Mouse (Mus musculus) neural tube, embryonic 15.5 days (tissue): ENCODE measurements around the gene Aarsd1. TPM values are rescaled to one million over a fixed set of nuclear protein-coding genes. Genes with fewer than 3 reads are reported as not detected.
"Not testable (repeated sequence)": the region's sequence is repeated elsewhere in the genome, so short reads cannot be mapped to it uniquely, and the experiment has no call there.

Experiments used
- ATAC-seq: fragments of 200-750 bp; cut with Nextera tagmentation; 2 replicates; pipeline ENCODE4 v1.8.0; 2017; ENCODE audit warnings: mild to moderate bottlenecking, moderate TSS enrichment, moderate library complexity; ENCODE audit not compliant: low FRiP score
- H3K27ac ChIP-seq: fragments of 300-500 bp; sonication (generic); replicated peaks from 2 replicates; pipeline ENCODE4 v1.5.1; 2015; ENCODE audit warnings: mild to moderate bottlenecking, inconsistent platforms
- H3K27me3 ChIP-seq: fragments of 300-500 bp; sonication (generic); replicated peaks from 2 replicates; pipeline ENCODE4 v1.6.1; 2015; ENCODE audit warnings: inconsistent platforms
- H3K36me3 ChIP-seq: fragments of 300-500 bp; sonication (generic); 2 replicates; pipeline ENCODE4 v1.6.1; 2015; ENCODE audit warnings: inconsistent platforms
- H3K4me1 ChIP-seq: fragments of 300-500 bp; sonication (generic); 2 replicates; pipeline ENCODE4 v1.6.1; 2015; ENCODE audit warnings: inconsistent platforms
- H3K4me2 ChIP-seq: fragments of 300-500 bp; sonication (generic); 2 replicates; pipeline ENCODE4 v1.6.1; 2015; ENCODE audit warnings: inconsistent platforms, mild to moderate bottlenecking, moderate library complexity
- H3K4me3 ChIP-seq: fragments of 300-500 bp; sonication (generic); replicated peaks from 2 replicates; pipeline ENCODE4 v1.5.1; 2015; ENCODE audit warnings: mild to moderate bottlenecking, inconsistent platforms
- H3K9ac ChIP-seq: fragments of 300-500 bp; sonication (generic); replicated peaks from 2 replicates; pipeline ENCODE4 v1.6.1; 2015; ENCODE audit warnings: mild to moderate bottlenecking, inconsistent platforms
- H3K9me3 ChIP-seq: fragments of 300-500 bp; sonication (generic); replicated peaks from 2 replicates; pipeline ENCODE4 v1.6.1; 2016; ENCODE audit warnings: inconsistent platforms
- WGBS: fragments of 180-500 bp; shearing (Covaris S2); methylation state at CpG from one replicate; pipeline ENCODE4 v1.1.7; 2015; ENCODE audit warnings: mixed read lengths; 5-methylcytosine and 5-hydroxymethylcytosine counted together
- polyA plus RNA-seq: library from polyadenylated mRNA; unstranded; fragments of >200 nt; fragmentation: Nextera tagmentation; extraction: Ambion mirVana; gene quantifications from 2 replicates; pipeline ENCODE4 v1.2.1, GENCODE M21; 2015

Aarsd1 gene
- polyA plus RNA-seq, 1 experiment from 2014 or later = 88.1 TPM

DNA sequence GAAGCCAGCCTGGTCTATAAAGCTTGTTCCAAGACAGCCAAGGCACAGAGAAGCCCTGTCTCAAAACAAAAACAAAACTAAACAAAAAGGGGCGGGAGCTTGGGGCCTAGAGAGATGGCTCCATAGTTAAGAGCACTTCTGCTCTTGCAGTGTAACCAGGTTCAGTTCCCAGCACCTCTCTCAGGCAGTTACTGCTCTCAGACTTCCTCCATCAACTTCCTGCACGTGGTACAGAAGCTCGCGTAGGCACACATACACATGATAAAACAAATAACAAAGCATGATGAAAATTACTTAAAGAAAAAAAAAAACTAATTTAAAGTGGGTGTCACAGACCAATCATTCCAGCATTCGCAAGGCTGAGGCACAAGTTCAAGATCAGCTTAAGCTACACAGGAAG lies 2.7 kb upstream of the Aarsd1 start:
- Histone ChIP-seq H3K27me3 (no peaks in the 10 kb centered on the region), H3K9ac (no peak overlapping the region), H3K4me1 (peaks cover 22% of the 10 kb centered on the region), H3K9me3 (no peaks in the 10 kb centered on the region), H3K36me3 (no peaks in the 10 kb centered on the region), H3K4me3 (no peak overlapping the region), H3K4me2 (no peak overlapping the region), H3K27ac (no peak overlapping the region)
- WGBS = 92% methylated on average over 5 of the region's 5 CpGs
- ATAC-seq = no peak

DNA sequence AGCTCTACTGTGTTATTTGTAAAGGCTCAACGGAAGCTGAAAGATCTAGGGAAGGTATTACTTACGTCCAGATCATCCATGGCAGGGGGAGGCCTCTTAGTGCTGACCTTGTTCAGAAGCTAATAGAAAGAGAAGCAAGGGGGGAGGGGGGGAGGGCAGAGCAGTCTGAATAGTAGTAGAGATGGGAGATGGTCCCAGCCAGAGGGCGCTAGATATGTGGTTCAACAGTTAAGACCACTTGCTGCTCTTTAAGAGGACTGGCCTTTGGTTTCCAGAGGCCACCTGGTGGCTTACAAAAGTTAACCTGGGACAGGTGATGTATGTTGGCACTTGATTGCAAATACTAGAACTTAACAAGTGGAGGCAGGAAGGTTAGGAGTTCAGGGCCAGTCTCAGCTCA lies 2.2 kb upstream of the Aarsd1 start:
- 34% methylated on average over 3 of the region's 3 CpGs for WGBS
- ATAC-seq = no peak

DNA sequence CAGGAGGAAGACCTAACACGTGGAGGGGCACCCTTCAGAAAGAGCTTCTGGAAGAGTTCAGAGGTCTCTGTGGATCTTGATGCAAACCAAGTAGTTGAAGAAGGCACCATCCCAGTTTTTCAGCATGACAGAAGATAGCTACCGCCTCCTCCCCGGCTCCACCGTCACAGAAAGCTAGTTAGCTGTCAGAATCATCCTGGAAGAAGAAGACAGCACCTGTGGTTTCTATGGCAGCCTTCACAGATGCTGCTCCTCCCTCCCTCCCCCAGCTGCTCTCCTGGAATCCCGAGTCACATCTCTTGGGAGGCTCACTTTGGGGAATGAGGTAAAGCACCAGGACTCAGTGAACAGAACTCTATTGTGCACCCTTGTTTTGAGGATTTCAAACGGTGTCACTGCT lies 1.6 kb upstream of the Aarsd1 start:
- Histone ChIP-seq H3K9ac (no peak overlapping the region), H3K4me2 (no peak overlapping the region), H3K36me3 (no peaks in the 10 kb centered on the region), H3K4me3 (no peak overlapping the region), H3K9me3 (no peaks in the 10 kb centered on the region), H3K27ac (no peak overlapping the region), H3K27me3 (no peaks in the 10 kb centered on the region), H3K4me1 (peaks cover 14% of the 10 kb centered on the region)
- WGBS = 66% methylated on average over 6 of the region's 6 CpGs
- no peak for ATAC-seq

More for the DNA sequence above, 2.2 kb upstream of the Aarsd1 start:
- Histone ChIP-seq H3K9ac (no peak overlapping the region), H3K9me3 (no peaks in the 10 kb centered on the region), H3K36me3 (no peaks in the 10 kb centered on the region), H3K4me2 (no peak overlapping the region), H3K4me3 (no peak overlapping the region), H3K27ac (no peak overlapping the region), H3K4me1 (peaks cover 21% of the 10 kb centered on the region), H3K27me3 (no peaks in the 10 kb centered on the region)

DNA sequence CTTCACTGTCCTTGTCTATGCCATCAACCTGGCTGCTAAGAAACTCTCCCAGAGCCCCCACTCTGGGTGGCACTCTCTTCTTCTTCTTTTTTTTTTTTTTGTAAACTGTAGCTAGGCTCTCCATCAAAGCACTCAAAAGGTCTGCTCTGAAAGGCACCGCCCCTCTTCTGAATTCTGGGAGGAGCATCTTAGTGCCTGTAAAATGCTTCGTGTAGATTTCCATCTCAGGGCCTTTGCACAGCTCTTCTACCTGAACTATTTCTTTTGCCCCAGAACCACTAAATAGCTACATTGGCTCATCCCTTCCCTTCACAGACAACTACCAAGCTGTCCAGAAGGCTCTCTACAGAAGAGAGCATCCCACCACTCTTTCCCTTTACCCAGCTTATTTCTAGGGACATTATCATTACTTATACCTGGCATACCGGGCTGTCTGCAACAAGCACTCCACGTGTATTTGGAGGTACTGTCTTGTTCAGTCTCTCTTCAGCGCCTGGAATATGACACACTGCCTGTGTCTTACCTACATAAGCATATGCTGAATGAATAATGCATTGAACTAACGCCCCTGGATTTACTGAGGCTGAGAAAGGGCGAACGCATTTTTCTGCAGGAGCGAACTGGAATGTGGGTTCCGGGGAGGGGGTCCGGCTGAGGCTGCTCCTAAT lies 848 bp downstream of the Aarsd1 start:
- Histone ChIP-seq H3K9ac (peak overlapping the region; percentile 85), H3K4me2 (peak overlapping the region; percentile 66), H3K4me3 (peak overlapping the region; percentile 86), H3K4me1 (peaks cover 12% of the 10 kb centered on the region), H3K27me3 (no peaks in the 10 kb centered on the region), H3K27ac (peak overlapping the region; percentile 87), H3K36me3 (peaks cover 16% of the 10 kb centered on the region), H3K9me3 (no peaks in the 10 kb centered on the region)
- 1% methylated on average over 11 of the region's 11 CpGs for WGBS
- no peak; the same call in none of the 2 replicates for ATAC-seq

DNA sequence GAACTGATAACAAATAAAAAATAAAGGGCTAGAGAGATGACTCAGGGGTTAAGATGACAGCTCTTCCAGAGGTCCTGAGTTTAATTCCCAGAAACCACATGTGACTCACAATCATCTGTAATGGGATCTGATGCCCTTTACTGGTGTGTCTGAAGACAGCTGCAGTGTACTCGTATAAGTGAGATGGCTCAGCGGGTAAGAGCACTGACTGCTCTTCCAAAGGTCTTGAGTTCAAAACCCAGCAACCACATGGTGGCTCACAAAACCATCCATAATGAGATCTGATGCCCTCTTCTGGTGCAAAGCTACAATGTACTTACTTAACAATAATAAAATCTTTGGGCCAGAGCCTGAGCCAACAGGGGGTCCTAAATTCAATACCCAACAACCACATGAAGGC lies 2.1 kb downstream of the Aarsd1 start:
- no peaks in the 10 kb centered on the region for H3K27me3 ChIP-seq
- H3K36me3 ChIP-seq = peaks cover 29% of the 10 kb centered on the region
- H3K27ac ChIP-seq = no peak overlapping the region
- peaks cover 12% of the 10 kb centered on the region for H3K4me1 ChIP-seq
- H3K4me3 ChIP-seq = no peak overlapping the region
- no peak overlapping the region for H3K4me2 ChIP-seq
- no peak overlapping the region for H3K9ac ChIP-seq
- ATAC-seq = no peak
- H3K9me3 ChIP-seq = no peaks in the 10 kb centered on the region
- 84% methylated on average over 2 of the region's 2 CpGs for WGBS

DNA sequence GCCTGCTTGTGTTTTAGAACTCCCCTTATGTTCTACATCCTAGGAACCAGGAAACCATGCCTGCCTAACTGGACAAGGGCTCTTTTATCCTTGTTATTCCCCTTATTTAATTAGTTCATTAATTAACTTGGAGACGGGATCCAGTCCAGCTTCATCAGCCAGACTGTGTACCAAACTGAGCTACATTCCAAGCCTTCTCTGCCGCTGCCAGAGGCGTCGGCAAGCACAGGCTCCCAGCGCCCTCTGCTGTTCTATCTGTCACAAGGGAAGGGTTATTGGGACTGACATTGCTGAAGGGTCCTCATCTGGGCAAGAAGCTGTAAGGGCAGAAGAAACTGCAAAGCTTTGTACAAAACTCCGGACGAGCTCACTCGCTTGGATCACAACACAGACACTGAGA lies 22.3 kb downstream of the Aarsd1 start:
- Histone ChIP-seq H3K9ac (no peak overlapping the region), H3K27ac (no peak overlapping the region), H3K4me3 (no peak overlapping the region), H3K4me2 (no peak overlapping the region), H3K27me3 (no peaks in the 10 kb centered on the region), H3K4me1 (peaks cover 2% of the 10 kb centered on the region; the same call in 1 of the 2 replicates), H3K9me3 (no peaks in the 10 kb centered on the region), H3K36me3 (no peaks in the 10 kb centered on the region)
- no peak for ATAC-seq
- WGBS = 9% methylated on average over 8 of the region's 8 CpGs

DNA sequence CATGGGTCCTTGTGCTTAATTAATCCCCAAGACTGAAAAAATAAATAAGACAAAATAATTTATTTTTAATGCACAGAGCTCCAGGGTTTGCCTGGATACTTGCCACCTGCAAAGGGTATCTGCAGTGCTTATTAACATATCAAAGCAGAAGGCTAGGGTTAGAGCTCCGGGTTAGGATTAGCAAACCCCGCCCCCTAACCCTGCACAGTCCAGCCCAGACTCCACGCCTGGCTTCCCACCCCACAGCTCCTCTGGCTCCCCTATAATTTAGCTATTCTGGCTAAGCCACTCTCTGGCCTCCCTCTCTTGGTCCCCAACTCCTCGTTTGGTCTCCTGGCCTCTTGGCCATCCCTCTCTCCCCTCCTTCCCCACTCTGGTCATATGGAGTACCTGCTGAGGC lies 35.6 kb downstream of the Aarsd1 start:
- Histone ChIP-seq H3K4me1 (no peaks in the 10 kb centered on the region), H3K27me3 (no peaks in the 10 kb centered on the region), H3K9ac (no peak overlapping the region), H3K4me3 (no peak overlapping the region), H3K36me3 (no peaks in the 10 kb centered on the region), H3K4me2 (no peak overlapping the region), H3K9me3 (no peaks in the 10 kb centered on the region), H3K27ac (no peak overlapping the region)
- ATAC-seq = no peak
- 23% methylated on average over 4 of the region's 4 CpGs for WGBS

DNA sequence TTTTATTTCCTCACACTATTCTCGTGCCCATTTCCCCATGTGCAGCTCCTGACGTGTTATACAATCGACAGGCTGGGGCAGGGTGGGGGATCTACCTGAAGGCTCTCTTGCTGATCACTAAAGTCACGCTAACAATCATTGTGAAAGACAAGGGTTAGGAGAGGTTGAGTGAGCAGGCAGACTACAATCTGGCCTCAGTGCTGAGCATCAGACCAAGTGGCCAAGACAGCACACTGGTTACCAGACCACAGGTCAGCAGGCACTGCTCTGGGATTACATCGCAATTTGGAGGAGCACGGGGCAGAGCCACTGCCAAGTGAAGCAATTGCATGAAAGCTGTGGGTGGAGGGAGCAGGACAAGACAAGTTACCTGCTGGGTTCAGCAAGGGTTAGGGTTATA lies 38.5 kb downstream of the Aarsd1 start:
- H3K36me3 ChIP-seq = no peaks in the 10 kb centered on the region
- H3K27me3 ChIP-seq = no peaks in the 10 kb centered on the region
- no peak for ATAC-seq
- H3K4me2 ChIP-seq = no peak overlapping the region
- no peak overlapping the region for H3K27ac ChIP-seq
- no peak overlapping the region for H3K9ac ChIP-seq
- H3K4me1 ChIP-seq = no peaks in the 10 kb centered on the region
- 85% methylated on average over 6 of the region's 6 CpGs for whole genome bisulfite sequencing
- H3K4me3 ChIP-seq = no peak overlapping the region
- no peaks in the 10 kb centered on the region for H3K9me3 ChIP-seq

DNA sequence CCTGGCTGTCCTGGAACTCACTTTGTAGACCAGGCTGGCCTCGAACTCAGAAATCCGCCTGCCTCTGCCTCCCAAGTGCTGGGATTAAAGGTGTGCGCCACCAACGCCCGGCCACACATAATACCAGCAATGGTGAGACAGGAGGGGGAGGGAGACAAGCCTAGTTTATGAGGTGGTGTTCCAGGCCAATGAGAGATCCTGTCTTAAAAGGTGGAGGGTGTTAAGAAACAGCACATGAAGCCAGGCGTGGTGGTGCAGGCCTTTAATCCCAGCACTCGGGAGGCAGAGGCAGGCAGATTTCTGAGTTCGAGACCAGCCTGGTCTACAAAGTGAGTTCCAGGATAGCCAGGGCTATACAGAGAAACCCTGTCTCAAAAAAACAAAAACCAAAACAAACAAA lies 39.2 kb downstream of the Aarsd1 start:
- H3K4me3 ChIP-seq, H3K27ac ChIP-seq, H3K4me1 ChIP-seq, H3K9me3 ChIP-seq, ATAC-seq, H3K4me2 ChIP-seq, H3K9ac ChIP-seq, H3K27me3 ChIP-seq, H3K36me3 ChIP-seq: not testable (repeated sequence)
- 93% methylated on average over 8 of the region's 8 CpGs for WGBS

DNA sequence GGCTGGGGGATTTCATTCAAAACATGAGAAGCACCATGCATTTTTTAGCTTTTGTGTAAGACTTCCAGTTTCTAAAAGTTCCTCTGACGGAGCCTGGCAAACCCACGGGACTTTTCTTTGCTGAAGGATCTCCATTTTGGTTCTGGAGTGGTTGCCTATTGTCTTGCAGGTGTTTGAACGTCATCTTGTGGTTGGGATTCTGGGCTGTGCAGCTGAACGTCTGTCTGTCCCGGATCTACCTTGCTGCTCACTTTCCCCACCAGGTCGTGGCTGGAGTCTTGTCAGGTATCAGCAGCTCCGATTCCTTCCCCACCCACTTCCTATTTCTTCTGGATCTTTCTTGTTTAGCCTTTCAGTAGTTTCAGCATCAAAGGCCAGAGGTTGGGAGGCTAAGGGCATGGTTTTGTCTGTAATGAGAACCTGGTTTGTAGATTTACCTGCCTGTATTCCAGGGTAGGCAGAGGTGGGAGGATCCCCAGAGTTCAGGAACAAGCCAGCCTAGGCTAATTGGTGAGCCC lies 42.9 kb downstream of the Aarsd1 start:
- Histone ChIP-seq H3K27me3 (no peaks in the 10 kb centered on the region), H3K27ac (no peak overlapping the region), H3K36me3 (no peaks in the 10 kb centered on the region), H3K9ac (no peak overlapping the region), H3K4me3 (no peak overlapping the region), H3K4me2 (no peak overlapping the region), H3K9me3 (no peaks in the 10 kb centered on the region), H3K4me1 (no peaks in the 10 kb centered on the region)
- no peak for ATAC-seq
- 69% methylated on average over 7 of the region's 7 CpGs for WGBS

DNA sequence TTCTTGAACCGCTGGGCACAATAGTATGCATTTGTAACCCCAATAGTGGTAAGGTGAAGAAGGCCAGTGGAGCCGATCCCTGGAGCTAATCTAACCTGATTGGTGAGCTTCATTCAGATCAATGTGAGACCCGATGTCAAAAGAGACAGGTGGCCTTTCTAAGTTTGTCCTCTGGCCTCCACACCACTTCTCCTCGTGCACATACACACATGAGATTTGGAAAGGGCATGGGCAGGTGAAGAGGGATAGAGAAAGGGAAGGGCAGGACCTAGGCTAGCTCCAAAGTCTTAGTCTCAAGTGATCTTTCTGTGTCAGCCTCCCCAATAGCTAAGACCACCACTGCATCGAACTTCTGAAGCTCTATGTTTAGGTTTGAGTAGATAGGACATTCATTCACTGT lies 47.3 kb downstream of the Aarsd1 start:
- H3K36me3 ChIP-seq = no peaks in the 10 kb centered on the region
- WGBS = 86% methylated on average over 5 of the region's 5 CpGs
- H3K4me1 ChIP-seq = no peaks in the 10 kb centered on the region
- H3K27ac ChIP-seq = no peak overlapping the region
- no peak for ATAC-seq
- H3K9ac ChIP-seq = no peak overlapping the region
- H3K9me3 ChIP-seq = no peaks in the 10 kb centered on the region
- H3K4me3 ChIP-seq = no peak overlapping the region
- H3K4me2 ChIP-seq = no peak overlapping the region
- no peaks in the 10 kb centered on the region for H3K27me3 ChIP-seq

DNA sequence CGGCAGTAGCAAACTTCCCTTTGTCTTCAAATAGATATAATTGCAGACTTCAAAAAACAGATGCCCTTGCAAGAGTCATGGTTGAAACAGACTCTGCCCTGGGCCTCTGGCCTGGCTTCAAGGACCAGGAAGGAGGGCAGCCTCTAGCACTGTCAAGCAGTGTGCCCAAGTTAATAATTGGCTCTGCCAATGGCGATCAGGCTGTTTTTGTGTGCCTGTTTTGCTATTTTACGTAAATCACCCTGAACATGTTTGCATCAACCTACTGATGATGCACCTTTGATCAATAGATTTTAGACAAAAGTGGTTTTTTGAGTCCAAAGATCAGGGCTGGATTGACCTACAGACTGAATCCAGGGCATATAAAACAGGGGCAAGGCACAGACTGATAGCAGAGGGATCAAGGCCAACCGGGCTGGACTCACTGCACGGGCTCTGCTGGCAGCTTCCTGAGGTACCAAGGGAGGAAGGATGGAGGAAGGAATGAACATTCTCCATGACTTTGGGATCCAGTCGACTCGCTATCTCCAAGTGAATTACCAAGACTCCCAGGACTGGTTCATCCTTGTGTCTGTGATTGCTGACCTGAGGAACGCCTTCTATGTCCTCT lies 50.0 kb downstream of the Aarsd1 start, which contains the start of gene G6pc:
Gene G6pc, plus strand, starts transcription at position 236 of the 610 bp plus-strand sequence.
- H3K27ac ChIP-seq = no peak within 1 kb of the TSS
- H3K9me3 ChIP-seq = no peaks in the 10 kb centered on the region
- no peaks in the 10 kb centered on the region for H3K27me3 ChIP-seq
- no peaks in the 10 kb centered on the region for H3K4me1 ChIP-seq
- H3K9ac ChIP-seq = no peak within 1 kb of the TSS
- no peak within 1 kb of the TSS for H3K4me3 ChIP-seq
- 90% methylated on average over 8 of the region's 8 CpGs for WGBS
- no peak within 1 kb of the TSS for H3K4me2 ChIP-seq
- ATAC-seq = no peak
- H3K36me3 ChIP-seq = no peaks in the 10 kb centered on the region
